Mouse (Mus musculus): ENCODE measurements around the gene Fyn.

Fyn gene

GRCm38 (mm10) chr10:39540012-39540647, 171.5 kb downstream of the Fyn start:
- no peak for DNase-seq (ENCODE audit: low spot score)

- DNase-seq (ENCODE audit: low spot score) = no peak
These were observed 172.3 kb downstream of the Fyn start for GRCm38 (mm10) chr10:39540995-39541394.

GRCm38 (mm10) chr10:39541451-39541874, 172.8 kb downstream of the Fyn start:
- DNase-seq (ENCODE audit: low spot score) = no peak

- no peak for DNase-seq (ENCODE audit: low spot score)
These were observed 173.4 kb downstream of the Fyn start for GRCm38 (mm10) chr10:39541951-39542521.

- no peak for DNase-seq (ENCODE audit: low spot score)
These were observed 174.0 kb downstream of the Fyn start for GRCm38 (mm10) chr10:39542535-39543257.

- no peak for DNase-seq (ENCODE audit: low spot score)
These were observed 174.7 kb downstream of the Fyn start for GRCm38 (mm10) chr10:39543258-39543770.

- no peak for DNase-seq (ENCODE audit: low spot score)
These were observed 178.9 kb downstream of the Fyn start for GRCm38 (mm10) chr10:39547369-39548074.

- no peak for DNase-seq (ENCODE audit: low spot score)
These were observed 182.1 kb downstream of the Fyn start for GRCm38 (mm10) chr10:39550791-39551190.

- no peak for DNase-seq (ENCODE audit: low spot score)
These were observed 183.1 kb downstream of the Fyn start for GRCm38 (mm10) chr10:39551637-39552185.

GRCm38 (mm10) chr10:39552351-39552814, 183.7 kb downstream of the Fyn start:
- DNase-seq (ENCODE audit: low spot score) = no peak

GRCm38 (mm10) chr10:39552903-39553302, 184.2 kb downstream of the Fyn start:
- no peak for DNase-seq (ENCODE audit: low spot score)

GRCm38 (mm10) chr10:39555289-39555715, 186.6 kb downstream of the Fyn start:
- DNase-seq (ENCODE audit: low spot score) = no peak

- no peak for DNase-seq (ENCODE audit: low spot score)
These were observed 187.1 kb downstream of the Fyn start for GRCm38 (mm10) chr10:39555740-39556139.

- no peak for DNase-seq (ENCODE audit: low spot score)
These were observed 188.7 kb downstream of the Fyn start for GRCm38 (mm10) chr10:39557360-39557759.

GRCm38 (mm10) chr10:39557851-39558250, 189.2 kb downstream of the Fyn start:
- peak; percentile 77 for DNase-seq (ENCODE audit: low spot score)

GRCm38 (mm10) chr10:39558492-39559005, 189.9 kb downstream of the Fyn start:
- no peak for DNase-seq (ENCODE audit: low spot score)

- DNase-seq (ENCODE audit: low spot score) = no peak
These were observed 190.7 kb downstream of the Fyn start for GRCm38 (mm10) chr10:39559321-39559720.

GRCm38 (mm10) chr10:39562383-39562782, 193.7 kb downstream of the Fyn start:
- no peak for DNase-seq (ENCODE audit: low spot score)

GRCm38 (mm10) chr10:39563552-39564223, 195.0 kb downstream of the Fyn start:
- DNase-seq (ENCODE audit: low spot score) = no peak

GRCm38 (mm10) chr10:39566901-39567300, 198.2 kb downstream of the Fyn start:
- no peak for DNase-seq (ENCODE audit: low spot score)

GRCm38 (mm10) chr10:39568991-39569390, 200.3 kb downstream of the Fyn start:
- DNase-seq (ENCODE audit: low spot score) = no peak
